Mouse (Mus musculus): ENCODE results near the gene Cacna2d1.

Gene Cacna2d1

DNA sequence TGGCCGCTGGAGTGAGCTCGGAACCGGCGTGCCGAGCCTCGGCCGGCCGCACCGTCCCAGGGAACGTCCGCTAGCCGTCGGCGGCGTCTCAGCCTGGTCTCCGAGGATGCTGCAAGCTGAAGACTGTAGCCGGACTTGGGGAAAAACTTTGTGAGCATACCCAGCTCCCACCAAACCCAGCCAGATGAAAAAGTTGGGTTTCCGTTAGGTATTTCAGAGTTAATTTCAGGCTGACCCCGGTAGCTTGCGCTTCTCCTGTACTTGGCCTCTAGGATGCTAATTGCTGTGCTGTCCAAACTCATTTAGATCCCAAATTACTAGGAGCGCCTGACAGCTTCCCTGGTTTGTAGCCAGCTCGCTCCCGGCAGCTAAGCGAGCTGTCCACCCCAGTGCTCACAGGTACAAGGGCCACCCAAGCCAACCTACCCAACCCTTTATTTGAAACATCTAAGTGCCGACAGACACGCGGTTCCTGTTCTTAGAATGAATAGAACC lies 790 bp downstream of the Cacna2d1 start:
- peak overlapping the region; percentile 80 for H3K4me3 ChIP-seq (replicated peaks; ENCODE audit: low read length)
- no peaks in the 10 kb centered on the region for H3K36me3 ChIP-seq (ENCODE audit: insufficient read depth, low read length)
- peaks cover 34% of the 10 kb centered on the region for H3K27me3 ChIP-seq (ENCODE audit: insufficient read depth, low read length)
- H3K4me1 ChIP-seq (replicated peaks; ENCODE audit: low read depth, low read length): peaks cover 27% of the 10 kb centered on the region
- TF ChIP-seq NANOG (IDR thresholded peaks at IDR 0.05; ENCODE audit: borderline replicate concordance, low read length): no peak
- TF ChIP-seq POU5F1 (IDR thresholded peaks at IDR 0.05; ENCODE audit: borderline replicate concordance, low read length): no peak
- no peak for TF ChIP-seq CTCF (conservative IDR thresholded peaks at IDR 0.05; ENCODE audit: low read length)
- no peaks in the 10 kb centered on the region for H3K9me3 ChIP-seq (ENCODE audit: low read length)

DNA sequence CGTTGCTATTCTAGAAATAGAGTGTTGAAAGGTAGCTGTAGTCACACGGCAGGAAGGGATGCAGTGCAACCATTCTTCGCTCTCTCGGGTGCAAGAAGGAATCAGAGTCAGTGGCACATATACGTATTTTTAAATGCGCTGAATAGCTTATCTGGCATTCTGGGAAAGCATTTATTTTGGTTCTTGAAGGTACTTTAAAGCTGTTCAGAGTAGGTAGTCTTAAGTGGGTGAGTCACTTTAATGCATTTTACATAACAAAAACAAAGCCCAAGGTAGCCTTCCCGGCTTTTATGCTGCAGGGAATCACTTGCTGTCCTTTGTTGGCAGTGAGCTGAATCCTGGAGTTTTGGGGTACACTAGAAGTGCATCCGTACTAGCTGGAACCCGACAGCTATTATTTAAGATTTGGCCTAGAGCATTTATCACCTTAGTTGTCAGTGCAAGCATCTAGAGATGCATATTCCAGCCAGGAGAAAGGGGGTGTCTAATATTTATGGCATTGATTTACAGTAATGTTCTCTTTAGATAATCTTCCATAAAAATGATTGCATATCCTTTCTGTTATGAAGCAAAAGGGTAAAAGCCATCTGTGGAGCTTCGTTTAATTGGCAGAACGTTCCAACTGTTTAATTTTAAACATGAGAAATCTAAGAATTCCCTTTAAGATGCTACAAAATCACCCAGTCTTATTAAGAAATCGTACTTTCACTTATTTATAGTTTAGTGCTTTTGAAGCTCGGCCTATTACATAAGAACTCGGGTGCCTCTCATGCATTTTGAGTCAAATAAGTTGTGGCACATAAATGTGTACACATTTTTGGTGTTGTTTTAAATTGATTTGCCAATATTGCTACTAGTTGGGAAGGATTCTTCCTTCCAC lies 1.6 kb downstream of the Cacna2d1 start:
- H3K9me3 ChIP-seq (ENCODE audit: low read length): no peaks in the 10 kb centered on the region
- peaks cover 28% of the 10 kb centered on the region for H3K27me3 ChIP-seq (ENCODE audit: insufficient read depth, low read length)
- H3K4me3 ChIP-seq (replicated peaks; ENCODE audit: low read length): peak overlapping the region; percentile 80
- H3K4me1 ChIP-seq (replicated peaks; ENCODE audit: low read depth, low read length): peaks cover 27% of the 10 kb centered on the region
- H3K36me3 ChIP-seq (ENCODE audit: insufficient read depth, low read length): no peaks in the 10 kb centered on the region
- TF ChIP-seq NANOG (IDR thresholded peaks at IDR 0.05; ENCODE audit: borderline replicate concordance, low read length) (no peak), POU5F1 (IDR thresholded peaks at IDR 0.05; ENCODE audit: borderline replicate concordance, low read length) (peak; percentile 56; the same call in 1 of the 2 replicates), CTCF (conservative IDR thresholded peaks at IDR 0.05; ENCODE audit: low read length) (no peak)

- no peak for TF ChIP-seq CTCF (conservative IDR thresholded peaks at IDR 0.05; ENCODE audit: low read length)
- TF ChIP-seq NANOG (IDR thresholded peaks at IDR 0.05; ENCODE audit: borderline replicate concordance, low read length): no peak
- no peak for TF ChIP-seq POU5F1 (IDR thresholded peaks at IDR 0.05; ENCODE audit: borderline replicate concordance, low read length)
- Histone ChIP-seq H3K9me3 (ENCODE audit: low read length) (no peaks in the 10 kb centered on the region), H3K27me3 (ENCODE audit: insufficient read depth, low read length) (no peaks in the 10 kb centered on the region), H3K4me3 (replicated peaks; ENCODE audit: low read length) (no peak overlapping the region), H3K4me1 (replicated peaks; ENCODE audit: low read depth, low read length) (peaks cover 4% of the 10 kb centered on the region), H3K36me3 (ENCODE audit: insufficient read depth, low read length) (no peaks in the 10 kb centered on the region)
Observed at GRCm38 (mm10) chr5:15941191-15941725, 6.8 kb downstream of the Cacna2d1 start.

DNA sequence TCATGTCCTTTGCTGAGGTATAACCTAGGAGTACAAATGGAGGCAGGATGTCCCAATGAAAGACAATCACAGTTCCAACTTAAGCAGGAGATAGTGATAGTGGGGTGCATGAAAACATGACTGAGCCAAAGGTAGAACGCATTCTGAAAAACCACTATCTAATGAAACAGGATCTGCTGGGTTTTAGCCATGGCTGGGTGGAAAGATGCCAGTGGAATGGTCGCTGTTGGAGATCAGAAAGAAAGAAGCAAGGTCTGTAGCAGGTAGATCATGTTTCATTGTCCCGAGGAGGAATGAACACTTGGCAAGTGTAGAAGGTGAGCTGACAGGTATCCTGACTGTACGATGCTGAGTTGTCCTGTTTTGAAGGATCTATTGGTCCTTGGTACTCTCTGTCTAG lies 7.6 kb downstream of the Cacna2d1 start:
- no peaks in the 10 kb centered on the region for H3K27me3 ChIP-seq (ENCODE audit: insufficient read depth, low read length)
- H3K4me3 ChIP-seq (replicated peaks; ENCODE audit: low read length): no peak overlapping the region
- no peak for TF ChIP-seq POU5F1 (IDR thresholded peaks at IDR 0.05; ENCODE audit: borderline replicate concordance, low read length)
- no peak for TF ChIP-seq CTCF (conservative IDR thresholded peaks at IDR 0.05; ENCODE audit: low read length)
- TF ChIP-seq NANOG (IDR thresholded peaks at IDR 0.05; ENCODE audit: borderline replicate concordance, low read length): no peak
- no peaks in the 10 kb centered on the region for H3K4me1 ChIP-seq (replicated peaks; ENCODE audit: low read depth, low read length)
- no peaks in the 10 kb centered on the region for H3K9me3 ChIP-seq (ENCODE audit: low read length)
- H3K36me3 ChIP-seq (ENCODE audit: insufficient read depth, low read length): no peaks in the 10 kb centered on the region

- H3K27me3 ChIP-seq (ENCODE audit: insufficient read depth, low read length): no peaks in the 10 kb centered on the region
- H3K4me3 ChIP-seq (replicated peaks; ENCODE audit: low read length): no peak overlapping the region
- no peaks in the 10 kb centered on the region for H3K36me3 ChIP-seq (ENCODE audit: insufficient read depth, low read length)
- no peaks in the 10 kb centered on the region for H3K4me1 ChIP-seq (replicated peaks; ENCODE audit: low read depth, low read length)
- no peak for TF ChIP-seq POU5F1 (IDR thresholded peaks at IDR 0.05; ENCODE audit: borderline replicate concordance, low read length)
- TF ChIP-seq CTCF (conservative IDR thresholded peaks at IDR 0.05; ENCODE audit: low read length): no peak
- TF ChIP-seq NANOG (IDR thresholded peaks at IDR 0.05; ENCODE audit: borderline replicate concordance, low read length): no peak
- H3K9me3 ChIP-seq (ENCODE audit: low read length): no peaks in the 10 kb centered on the region
Observed at GRCm38 (mm10) chr5:15948290-15949037, 14.0 kb downstream of the Cacna2d1 start.

- Histone ChIP-seq H3K27me3 (ENCODE audit: insufficient read depth, low read length) (no peaks in the 10 kb centered on the region), H3K9me3 (ENCODE audit: low read length) (no peaks in the 10 kb centered on the region), H3K36me3 (ENCODE audit: insufficient read depth, low read length) (no peaks in the 10 kb centered on the region), H3K4me3 (replicated peaks; ENCODE audit: low read length) (no peak overlapping the region), H3K4me1 (replicated peaks; ENCODE audit: low read depth, low read length) (no peaks in the 10 kb centered on the region)
- TF ChIP-seq POU5F1 (IDR thresholded peaks at IDR 0.05; ENCODE audit: borderline replicate concordance, low read length) (no peak), NANOG (IDR thresholded peaks at IDR 0.05; ENCODE audit: borderline replicate concordance, low read length) (no peak), CTCF (conservative IDR thresholded peaks at IDR 0.05; ENCODE audit: low read length) (no peak)
Observed at GRCm38 (mm10) chr5:15959760-15960159, 25.3 kb downstream of the Cacna2d1 start.

GRCm38 (mm10) chr5:15961866-15962265 lies 27.4 kb downstream of the Cacna2d1 start:
- H3K4me3 ChIP-seq (replicated peaks; ENCODE audit: low read length): no peak overlapping the region
- H3K27me3 ChIP-seq (ENCODE audit: insufficient read depth, low read length): no peaks in the 10 kb centered on the region
- TF ChIP-seq POU5F1 (IDR thresholded peaks at IDR 0.05; ENCODE audit: borderline replicate concordance, low read length): no peak
- TF ChIP-seq CTCF (conservative IDR thresholded peaks at IDR 0.05; ENCODE audit: low read length): no peak
- TF ChIP-seq NANOG (IDR thresholded peaks at IDR 0.05; ENCODE audit: borderline replicate concordance, low read length): no peak
- no peaks in the 10 kb centered on the region for H3K9me3 ChIP-seq (ENCODE audit: low read length)
- H3K4me1 ChIP-seq (replicated peaks; ENCODE audit: low read depth, low read length): no peaks in the 10 kb centered on the region
- H3K36me3 ChIP-seq (ENCODE audit: insufficient read depth, low read length): no peaks in the 10 kb centered on the region

DNA sequence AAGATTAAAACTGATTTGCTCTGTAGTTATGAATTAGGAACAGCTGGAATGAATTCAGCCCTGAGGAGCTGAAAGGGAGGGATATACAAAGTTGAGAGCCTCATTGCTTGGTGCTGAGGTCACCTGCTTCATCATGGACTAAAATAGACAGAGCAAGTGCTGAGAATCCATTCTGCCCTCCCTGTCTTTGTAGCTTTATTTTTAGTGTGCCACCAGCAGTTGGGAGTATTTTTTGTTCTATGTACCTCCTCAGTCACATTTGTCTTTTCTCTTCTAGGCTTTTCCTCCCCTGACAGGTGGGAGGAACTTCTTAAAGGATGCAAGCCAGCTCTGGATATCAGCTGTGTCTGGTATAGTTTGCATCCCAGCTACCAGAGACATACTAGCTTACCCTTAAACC lies 32.4 kb downstream of the Cacna2d1 start:
- Histone ChIP-seq H3K4me1 (replicated peaks; ENCODE audit: low read depth, low read length) (no peaks in the 10 kb centered on the region), H3K9me3 (ENCODE audit: low read length) (no peaks in the 10 kb centered on the region), H3K4me3 (replicated peaks; ENCODE audit: low read length) (no peak overlapping the region), H3K27me3 (ENCODE audit: insufficient read depth, low read length) (no peaks in the 10 kb centered on the region), H3K36me3 (ENCODE audit: insufficient read depth, low read length) (no peaks in the 10 kb centered on the region)
- TF ChIP-seq NANOG (IDR thresholded peaks at IDR 0.05; ENCODE audit: borderline replicate concordance, low read length) (no peak), POU5F1 (IDR thresholded peaks at IDR 0.05; ENCODE audit: borderline replicate concordance, low read length) (no peak), CTCF (conservative IDR thresholded peaks at IDR 0.05; ENCODE audit: low read length) (no peak)

All from E14TG2a.4 (cell line).